Mouse (Mus musculus) CD4-positive naive resting alpha-beta T cell, adult 57 days (primary cell): ENCODE measurements around the gene Peg3. TPM values are rescaled to one million over a fixed set of nuclear protein-coding genes. Genes with fewer than 3 reads are reported as not detected.

Experiments
- total RNA-seq: library from RNA; stranded (reverse); gene quantifications from one replicate; pipeline ENCODE4 v1.2.4, GENCODE M21; 2023

Gene Peg3
- total RNA-seq: not detected

DNA sequence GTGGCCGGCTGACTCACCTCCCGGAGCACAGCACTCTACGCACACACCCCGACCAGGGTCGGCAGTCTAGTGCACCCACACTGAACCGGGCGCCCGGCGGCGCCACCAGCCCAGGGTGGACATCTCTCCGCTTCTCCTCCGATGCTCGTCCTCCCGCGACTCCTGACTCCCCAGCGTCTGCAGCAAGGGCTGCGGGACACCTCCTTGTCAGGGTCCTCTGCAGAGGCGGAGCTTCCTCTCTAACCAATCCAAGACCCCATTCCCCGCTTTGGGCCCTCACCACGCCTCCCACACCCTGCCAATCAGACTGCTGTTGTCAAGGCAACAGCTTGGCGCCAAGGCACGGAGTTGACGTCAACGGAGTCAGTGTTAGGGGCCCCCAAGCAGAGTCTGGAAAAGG is at the start of gene Peg3, which contains the start of gene Usp29:
Gene Peg3, minus strand, starts transcription at position 191 of the 400 bp plus-strand sequence.
Gene Usp29, plus strand, starts transcription at position 338 of the 400 bp plus-strand sequence.

DNA sequence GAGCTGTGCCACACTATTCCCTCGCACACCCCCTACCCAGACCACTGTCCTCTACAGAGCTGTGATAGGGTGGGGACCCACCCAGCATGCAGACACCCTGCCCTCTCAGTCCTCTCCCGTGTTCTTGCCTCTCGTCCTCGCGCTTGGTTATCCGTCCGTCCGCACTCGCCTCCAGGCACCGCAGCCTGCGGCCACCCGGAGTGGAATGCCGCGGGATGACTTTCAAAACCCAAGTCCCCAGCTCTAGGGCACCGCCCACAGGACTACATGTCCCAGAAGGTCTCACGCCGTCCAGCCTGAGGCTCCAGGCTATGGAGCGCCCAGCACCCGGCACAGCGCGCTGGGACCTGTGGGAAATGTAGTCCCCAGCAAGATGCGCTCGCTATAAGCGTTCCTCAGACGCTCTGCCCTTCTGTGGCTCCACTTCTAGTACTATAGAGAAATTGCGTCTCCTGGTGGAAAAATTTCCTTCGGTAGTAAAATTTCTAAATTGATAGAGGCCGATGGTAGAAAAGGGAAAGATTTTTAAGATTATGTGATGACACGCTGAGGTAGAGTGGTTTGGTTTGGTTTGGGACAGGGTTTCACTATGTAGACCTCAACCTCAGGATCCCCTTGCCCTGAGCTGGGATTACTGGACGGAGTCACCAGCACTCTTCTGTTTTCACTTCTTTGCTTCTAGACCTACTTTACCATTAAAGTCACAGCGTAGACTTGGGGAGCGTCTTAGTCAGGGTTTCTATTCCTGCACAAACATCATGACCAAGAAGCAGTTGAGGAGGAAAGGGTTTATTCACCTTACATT is 33.8 kb downstream of the Peg3 start, which contains the start of gene Zim1:
Gene Zim1, minus strand, starts transcription at position 210 of the 805 bp plus-strand sequence.

Other genes with a start within 250 kb of the Peg3 start
- not detected for gene Olfr5, start 243.5 kb downstream of the Peg3 start, total RNA-seq
- gene Olfr1347, start 230.7 kb downstream of the Peg3 start, total RNA-seq: not detected
- gene Olfr1348, start 221.7 kb downstream of the Peg3 start, total RNA-seq: not detected
- gene Olfr1349, start 207.5 kb downstream of the Peg3 start, total RNA-seq: not detected
- gene Olfr1350, start 165.6 kb downstream of the Peg3 start, total RNA-seq: not detected
- not detected for gene Zim1, start 34.0 kb downstream of the Peg3 start, total RNA-seq
- gene Usp29, start 147 bp upstream of the Peg3 start, total RNA-seq: not detected